Mouse (Mus musculus) cerebellum, adult 11-12 months (tissue): Measurements from ENCODE around the gene Snx5.

ENCODE experiments used
- DNase-seq: peaks from one replicate; pipeline ENCODE4 v3.0.0; 2022

Snx5 gene

GRCm38 (mm10) chr2:144270507-144271420 is at the start of gene Snx5, which contains the start of gene Mgme1:
Gene Snx5 (minus strand): TSS chr2:144270906.
Gene Mgme1 (plus strand): TSS chr2:144270663.
- DNase-seq, result peak; percentile 94

- DNase-seq, result no peak
These were observed 40.7 kb upstream of the Snx5 start for GRCm38 (mm10) chr2:144311372-144311771.

- no peak for DNase-seq
These were observed 39.6 kb upstream of the Snx5 start for GRCm38 (mm10) chr2:144310273-144310672.

GRCm38 (mm10) chr2:144308561-144308960 is 37.9 kb upstream of the Snx5 start:
- peak; percentile 80 for DNase-seq

- no peak for DNase-seq
These were observed 35.1 kb upstream of the Snx5 start for GRCm38 (mm10) chr2:144305721-144306294.

- DNase-seq, result no peak
These were observed 30.4 kb upstream of the Snx5 start for GRCm38 (mm10) chr2:144301101-144301500.

- no peak for DNase-seq
These were observed 29.3 kb upstream of the Snx5 start for GRCm38 (mm10) chr2:144299749-144300669.

GRCm38 (mm10) chr2:144295145-144295735 is 24.5 kb upstream of the Snx5 start:
- DNase-seq, result no peak

GRCm38 (mm10) chr2:144291600-144292305 is 21.0 kb upstream of the Snx5 start:
- DNase-seq, result no peak

- no peak for DNase-seq
These were observed 19.6 kb upstream of the Snx5 start for GRCm38 (mm10) chr2:144290321-144290720.

- no peak for DNase-seq
These were observed 10.7 kb upstream of the Snx5 start for GRCm38 (mm10) chr2:144281417-144281816.

- DNase-seq, result no peak
These were observed 9.9 kb upstream of the Snx5 start for GRCm38 (mm10) chr2:144280568-144280967.

GRCm38 (mm10) chr2:144279742-144280141 is 9.0 kb upstream of the Snx5 start:
- DNase-seq, result peak; percentile 15

GRCm38 (mm10) chr2:144276885-144277284 is 6.2 kb upstream of the Snx5 start:
- DNase-seq, result no peak

GRCm38 (mm10) chr2:144274741-144275140 is 4.0 kb upstream of the Snx5 start:
- DNase-seq, result no peak

- DNase-seq, result no peak
These were observed 1.4 kb upstream of the Snx5 start for GRCm38 (mm10) chr2:144272088-144272487.

GRCm38 (mm10) chr2:144269679-144270475 is 829 bp downstream of the Snx5 start:
- DNase-seq, result no peak

- DNase-seq, result no peak
These were observed 1.4 kb downstream of the Snx5 start for GRCm38 (mm10) chr2:144269306-144269650.

- no peak for DNase-seq
These were observed 2.0 kb downstream of the Snx5 start for GRCm38 (mm10) chr2:144268446-144269305.

GRCm38 (mm10) chr2:144267731-144268015 is 3.0 kb downstream of the Snx5 start:
- no peak for DNase-seq
